Mouse (Mus musculus): ENCODE data around the gene C1qb. TPM values are rescaled to one million over a fixed set of nuclear protein-coding genes. Genes with fewer than 3 reads are reported as not detected.
A peak's percentile ranks its signal among the peaks of the same experiment; 100 is the strongest.

Gene C1qb
- polyA plus RNA-seq, 1 experiment from 2014 or later: 80.6 TPM

GRCm38 (mm10) chr4:136892371-136892770, 6.4 kb upstream of the C1qb start:
- Histone ChIP-seq H3K27me3 (ENCODE audit: control insufficient read depth, insufficient read depth, low read length) (no peaks in the 10 kb centered on the region), H3K27ac (replicated peaks) (no peak overlapping the region), H3K4me2 (replicated peaks; ENCODE audit: low read depth) (no peak overlapping the region), H3K9me3 (ENCODE audit: control insufficient read depth, low read length) (no peaks in the 10 kb centered on the region), H3K4me1 (replicated peaks; ENCODE audit: control insufficient read depth, insufficient read depth) (no peaks in the 10 kb centered on the region), H3K36me3 (ENCODE audit: control insufficient read depth, insufficient read depth, low read length) (no peaks in the 10 kb centered on the region), H3K4me3 (ENCODE audit: low read depth, low read length) (no peak overlapping the region), H3K9ac (ENCODE audit: low read length) (no peak overlapping the region)
- no peak for ATAC-seq (ENCODE audit: low FRiP score, low TSS enrichment)
- DNase-seq (ENCODE audit: low spot score): no peak
- TF ChIP-seq CTCF (IDR thresholded peaks at IDR 0.05; ENCODE audit: low read depth) (no peak), EP300 (optimal IDR thresholded peaks at IDR 0.05) (no peak)
- 67% methylated on average over 7 of the region's 7 CpGs for WGBS

- H3K27me3 ChIP-seq (ENCODE audit: control insufficient read depth, insufficient read depth, low read length): no peaks in the 10 kb centered on the region
- WGBS: 87% methylated on average over 4 of the region's 4 CpGs
- H3K27ac ChIP-seq (replicated peaks): no peak overlapping the region
- no peaks in the 10 kb centered on the region for H3K4me1 ChIP-seq (replicated peaks; ENCODE audit: control insufficient read depth, insufficient read depth)
- DNase-seq (ENCODE audit: low spot score): no peak
- H3K4me2 ChIP-seq (replicated peaks; ENCODE audit: low read depth): no peak overlapping the region
- H3K4me3 ChIP-seq (ENCODE audit: low read depth, low read length): no peak overlapping the region
- TF ChIP-seq EP300 (optimal IDR thresholded peaks at IDR 0.05): no peak
- TF ChIP-seq CTCF (IDR thresholded peaks at IDR 0.05; ENCODE audit: low read depth): no peak
- H3K9me3 ChIP-seq (ENCODE audit: control insufficient read depth, low read length): no peaks in the 10 kb centered on the region
- H3K9ac ChIP-seq (ENCODE audit: low read length): no peak overlapping the region
- ATAC-seq (ENCODE audit: low FRiP score, low TSS enrichment): no peak
- no peaks in the 10 kb centered on the region for H3K36me3 ChIP-seq (ENCODE audit: control insufficient read depth, insufficient read depth, low read length)
Observed at GRCm38 (mm10) chr4:136891115-136891514, 5.1 kb upstream of the C1qb start.

- no peak overlapping the region for H3K4me3 ChIP-seq (ENCODE audit: low read depth, low read length)
- 78% methylated on average over 15 of the region's 15 CpGs for WGBS
- no peak overlapping the region for H3K9ac ChIP-seq (ENCODE audit: low read length)
- no peaks in the 10 kb centered on the region for H3K27me3 ChIP-seq (ENCODE audit: control insufficient read depth, insufficient read depth, low read length)
- DNase-seq (ENCODE audit: low spot score): no peak
- no peaks in the 10 kb centered on the region for H3K9me3 ChIP-seq (ENCODE audit: control insufficient read depth, low read length)
- TF ChIP-seq CTCF (IDR thresholded peaks at IDR 0.05; ENCODE audit: low read depth) (no peak), EP300 (optimal IDR thresholded peaks at IDR 0.05) (no peak)
- ATAC-seq (ENCODE audit: low FRiP score, low TSS enrichment): no peak
- no peak overlapping the region for H3K4me2 ChIP-seq (replicated peaks; ENCODE audit: low read depth)
- H3K27ac ChIP-seq (replicated peaks): no peak overlapping the region
- no peaks in the 10 kb centered on the region for H3K4me1 ChIP-seq (replicated peaks; ENCODE audit: control insufficient read depth, insufficient read depth)
- H3K36me3 ChIP-seq (ENCODE audit: control insufficient read depth, insufficient read depth, low read length): no peaks in the 10 kb centered on the region
Observed at GRCm38 (mm10) chr4:136889981-136890380, 4.0 kb upstream of the C1qb start.

- WGBS: 59% methylated on average over 5 of the region's 5 CpGs
Observed at GRCm38 (mm10) chr4:136887714-136888113, 1.7 kb upstream of the C1qb start.

GRCm38 (mm10) chr4:136878601-136879000, 7.4 kb downstream of the C1qb start:
- H3K4me1 ChIP-seq (replicated peaks; ENCODE audit: control insufficient read depth, insufficient read depth): no peaks in the 10 kb centered on the region
- no peaks in the 10 kb centered on the region for H3K36me3 ChIP-seq (ENCODE audit: control insufficient read depth, insufficient read depth, low read length)
- 28% methylated on average over 5 of the region's 5 CpGs for WGBS
- no peaks in the 10 kb centered on the region for H3K9me3 ChIP-seq (ENCODE audit: control insufficient read depth, low read length)
- H3K4me2 ChIP-seq (replicated peaks; ENCODE audit: low read depth): no peak overlapping the region
- H3K27me3 ChIP-seq (ENCODE audit: control insufficient read depth, insufficient read depth, low read length): no peaks in the 10 kb centered on the region
- no peak overlapping the region for H3K9ac ChIP-seq (ENCODE audit: low read length)
- ATAC-seq (ENCODE audit: low FRiP score, low TSS enrichment): no peak
- TF ChIP-seq CTCF (IDR thresholded peaks at IDR 0.05; ENCODE audit: low read depth) (peak; percentile 59), EP300 (optimal IDR thresholded peaks at IDR 0.05) (no peak)
- no peak for DNase-seq (ENCODE audit: low spot score)
- no peak overlapping the region for H3K4me3 ChIP-seq (ENCODE audit: low read depth, low read length)
- no peak overlapping the region for H3K27ac ChIP-seq (replicated peaks)

More at GRCm38 (mm10) chr4:136887714-136888113, 1.7 kb upstream of the C1qb start:
- Histone ChIP-seq H3K9me3 (ENCODE audit: control insufficient read depth, low read length) (no peaks in the 10 kb centered on the region), H3K27ac (replicated peaks) (no peak overlapping the region), H3K4me1 (replicated peaks; ENCODE audit: control insufficient read depth, insufficient read depth) (no peaks in the 10 kb centered on the region), H3K9ac (ENCODE audit: low read length) (no peak overlapping the region), H3K4me3 (ENCODE audit: low read depth, low read length) (no peak overlapping the region), H3K36me3 (ENCODE audit: control insufficient read depth, insufficient read depth, low read length) (no peaks in the 10 kb centered on the region), H3K27me3 (ENCODE audit: control insufficient read depth, insufficient read depth, low read length) (no peaks in the 10 kb centered on the region), H3K4me2 (replicated peaks; ENCODE audit: low read depth) (no peak overlapping the region)
- ATAC-seq (ENCODE audit: low FRiP score, low TSS enrichment): no peak
- DNase-seq (ENCODE audit: low spot score): no peak
- no peak for TF ChIP-seq EP300 (optimal IDR thresholded peaks at IDR 0.05)
- TF ChIP-seq CTCF (IDR thresholded peaks at IDR 0.05; ENCODE audit: low read depth): no peak

DNA sequence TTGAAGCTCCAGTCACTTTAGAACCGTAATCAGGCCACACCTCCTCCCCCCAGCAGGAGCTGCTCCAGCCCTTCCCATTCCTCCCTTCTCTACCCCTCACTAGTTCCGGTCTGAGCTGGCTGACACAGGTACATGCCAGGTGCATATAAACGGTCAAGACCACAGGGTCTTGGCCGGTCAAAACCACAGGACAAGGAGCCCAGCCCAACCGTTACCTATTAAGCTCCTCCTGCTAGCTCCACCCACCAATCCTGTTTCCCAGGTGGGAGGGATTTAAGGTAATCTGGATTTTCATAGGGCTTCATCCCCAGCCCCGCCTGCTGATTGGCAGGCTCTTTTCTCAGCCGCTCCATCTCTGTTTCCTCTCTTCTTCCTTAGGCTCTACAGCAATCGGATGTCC, 7.8 kb downstream of the C1qb start:
- H3K36me3 ChIP-seq (ENCODE audit: control insufficient read depth, insufficient read depth, low read length): no peaks in the 10 kb centered on the region
- H3K27me3 ChIP-seq (ENCODE audit: control insufficient read depth, insufficient read depth, low read length): no peaks in the 10 kb centered on the region
- H3K4me2 ChIP-seq (replicated peaks; ENCODE audit: low read depth): no peak overlapping the region
- TF ChIP-seq EP300 (optimal IDR thresholded peaks at IDR 0.05): no peak
- no peak for TF ChIP-seq CTCF (IDR thresholded peaks at IDR 0.05; ENCODE audit: low read depth)
- no peak overlapping the region for H3K4me3 ChIP-seq (ENCODE audit: low read depth, low read length)
- H3K9ac ChIP-seq (ENCODE audit: low read length): no peak overlapping the region
- H3K4me1 ChIP-seq (replicated peaks; ENCODE audit: control insufficient read depth, insufficient read depth): no peaks in the 10 kb centered on the region
- H3K9me3 ChIP-seq (ENCODE audit: control insufficient read depth, low read length): no peaks in the 10 kb centered on the region
- ATAC-seq (ENCODE audit: low FRiP score, low TSS enrichment) (peak; percentile 53), DNase-seq (ENCODE audit: low spot score) (no peak)
- H3K27ac ChIP-seq (replicated peaks): no peak overlapping the region
- 47% methylated on average over 8 of the region's 8 CpGs for WGBS
